Mouse (Mus musculus) Muller cell, postnatal 12 days (primary cell): ENCODE measurements around the gene Dhrs7b.
"Not testable (repeated sequence)": the region's sequence is repeated elsewhere in the genome, so short reads cannot be mapped to it uniquely, and the experiment has no call there.

Experiments
- DNase-seq: peaks from one replicate; pipeline ENCODE4 v3.0.0-alpha.2; 2015; ENCODE audit errors: inconsistent ontology term

Dhrs7b gene

DNA sequence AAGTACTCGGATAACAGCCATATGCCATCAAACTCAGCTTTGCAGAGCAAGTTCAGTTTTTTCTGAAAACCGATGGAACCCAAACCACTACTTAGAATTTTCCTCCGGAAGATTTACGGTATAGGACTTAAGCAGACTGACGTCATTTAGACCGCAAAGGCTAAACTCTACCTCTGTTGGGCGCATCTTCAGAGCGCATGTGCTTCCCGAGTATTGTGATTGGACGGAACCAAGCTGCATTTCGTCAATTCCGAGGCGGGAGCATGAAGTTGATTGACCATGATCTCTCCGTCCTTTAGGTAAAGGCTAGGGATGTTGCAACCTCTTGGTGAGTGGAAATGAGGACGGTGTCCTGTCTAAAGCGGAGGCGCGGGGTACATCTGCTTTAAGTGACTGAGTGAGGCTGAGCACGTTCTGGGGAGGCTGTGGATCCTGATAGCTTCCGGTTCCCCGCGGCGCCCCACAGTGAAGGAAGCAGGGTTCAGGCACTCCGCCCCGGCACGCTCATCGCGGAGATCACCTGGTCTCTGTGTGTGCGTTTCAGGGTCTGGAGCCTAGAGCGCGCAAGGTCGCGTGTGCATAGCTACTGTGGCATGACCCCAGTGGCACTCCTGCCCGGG lies at the start of gene Dhrs7b:
Dhrs7b (plus strand) TSS at position 199 of the 620 bp plus-strand sequence.
- peak; percentile 88 for DNase-seq

- no peak for DNase-seq
Observed at GRCm38 (mm10) chr11:60784179-60784922, 46.1 kb upstream of the Dhrs7b start.

- no peak for DNase-seq
Observed at GRCm38 (mm10) chr11:60787595-60787994, 42.8 kb upstream of the Dhrs7b start.

- DNase-seq: no peak
Observed at GRCm38 (mm10) chr11:60790472-60790871, 40.0 kb upstream of the Dhrs7b start.

GRCm38 (mm10) chr11:60796342-60796741 lies 34.1 kb upstream of the Dhrs7b start:
- DNase-seq: no peak

DNA sequence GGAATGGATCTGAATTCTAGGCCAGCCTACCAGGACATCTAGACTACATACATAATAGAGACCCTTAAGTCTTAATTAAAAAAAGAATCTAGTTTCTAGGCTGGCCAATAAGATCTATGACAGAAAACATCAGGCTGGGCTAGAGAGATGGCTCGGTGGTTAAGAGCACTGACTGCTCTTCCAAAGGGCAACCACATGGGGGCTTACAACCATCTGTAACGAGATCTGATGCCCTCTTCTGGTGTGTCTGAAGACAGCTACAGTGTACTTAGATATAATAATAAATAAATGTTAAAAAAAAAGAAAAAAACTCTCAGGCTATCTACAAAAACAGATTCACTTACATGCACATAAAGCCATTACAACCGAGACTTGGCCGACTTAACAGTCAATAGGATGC lies 30.5 kb upstream of the Dhrs7b start:
- no peak for DNase-seq

GRCm38 (mm10) chr11:60800892-60801291 lies 29.5 kb upstream of the Dhrs7b start:
- DNase-seq: no peak

DNA sequence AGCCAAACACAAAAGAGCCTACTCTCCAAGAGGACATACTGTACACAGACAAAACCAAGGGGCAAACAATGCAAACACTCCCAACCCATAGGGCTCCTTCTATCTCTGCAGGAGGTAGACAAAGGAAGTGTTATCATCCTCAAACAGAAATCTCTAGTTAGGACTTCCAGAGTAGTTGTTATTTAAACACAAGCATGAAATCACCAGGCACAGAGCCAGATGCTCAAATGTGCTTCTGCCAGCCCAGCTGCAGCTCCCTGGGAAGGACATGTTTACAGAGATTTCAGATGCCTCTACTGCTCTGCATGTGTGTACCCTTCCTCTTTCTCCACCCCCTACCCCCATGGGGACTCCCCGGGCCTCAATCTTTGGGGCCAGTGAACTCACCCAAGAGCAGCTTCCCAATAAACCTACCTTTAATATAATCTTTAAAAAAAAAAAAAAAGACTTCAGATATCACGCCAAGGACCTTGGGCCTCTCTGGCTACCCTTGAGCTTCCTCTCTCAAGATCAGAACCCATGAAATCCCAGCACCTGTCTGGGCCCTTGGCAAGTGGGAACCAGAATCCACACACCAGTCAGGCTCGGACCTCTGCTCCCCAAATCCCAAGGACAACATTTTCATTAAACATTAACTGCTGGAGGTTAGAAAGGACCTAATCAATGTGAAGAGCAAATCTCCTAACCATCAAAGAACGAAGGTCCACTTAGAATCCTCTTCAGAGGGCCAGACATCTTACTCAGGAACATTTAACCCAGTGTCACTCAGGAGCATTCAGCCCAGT lies 22.0 kb upstream of the Dhrs7b start:
- no peak for DNase-seq

DNA sequence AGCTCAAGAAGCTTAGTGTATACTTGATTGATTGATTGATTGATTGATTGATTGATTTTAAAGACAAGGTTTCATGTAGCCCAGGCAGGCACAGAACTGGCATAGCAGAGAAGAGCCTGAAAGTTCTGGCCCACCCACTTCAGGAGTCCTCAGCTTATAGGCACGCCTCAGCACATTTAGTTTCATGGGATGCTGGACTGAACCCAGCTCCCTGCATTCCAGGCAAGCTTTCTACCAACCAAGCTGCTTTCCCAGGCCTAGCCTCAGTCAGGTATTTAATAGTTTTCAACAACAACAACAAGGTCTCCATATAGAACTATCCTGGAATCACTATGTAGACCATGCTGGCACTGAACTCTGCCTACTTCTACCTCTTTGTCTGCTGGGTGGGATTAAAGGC lies 20.9 kb upstream of the Dhrs7b start:
- DNase-seq: no peak

- no peak for DNase-seq
Observed at GRCm38 (mm10) chr11:60810046-60810965, 20.1 kb upstream of the Dhrs7b start.

- peak; percentile 98 for DNase-seq
Observed at GRCm38 (mm10) chr11:60811054-60811460, 19.4 kb upstream of the Dhrs7b start.

DNA sequence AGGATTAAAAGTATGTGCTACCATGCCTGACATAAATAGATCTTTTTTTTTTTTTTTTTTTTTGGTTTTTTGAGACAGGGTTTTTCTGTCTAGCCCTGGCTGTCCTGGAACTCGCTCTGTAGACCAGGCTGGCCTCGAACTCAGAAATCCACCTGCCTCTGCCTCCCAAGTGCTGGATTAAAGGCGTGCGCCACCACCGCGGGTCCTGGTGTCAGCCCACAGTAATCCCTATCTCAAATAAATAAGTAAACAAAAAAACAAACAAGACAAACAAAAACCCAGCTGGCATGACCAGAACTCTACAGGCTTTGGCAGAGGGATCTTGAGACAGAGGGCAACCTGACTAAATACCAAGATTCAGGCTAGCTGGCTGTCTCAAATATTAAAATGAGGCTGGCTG lies 18.8 kb upstream of the Dhrs7b start, which contains the start of gene Shmt1:
Shmt1 (minus strand) TSS at position 101 of the 400 bp plus-strand sequence.
- not testable (repeated sequence) for DNase-seq

GRCm38 (mm10) chr11:60816398-60816797 lies 14.0 kb upstream of the Dhrs7b start:
- DNase-seq: no peak

DNA sequence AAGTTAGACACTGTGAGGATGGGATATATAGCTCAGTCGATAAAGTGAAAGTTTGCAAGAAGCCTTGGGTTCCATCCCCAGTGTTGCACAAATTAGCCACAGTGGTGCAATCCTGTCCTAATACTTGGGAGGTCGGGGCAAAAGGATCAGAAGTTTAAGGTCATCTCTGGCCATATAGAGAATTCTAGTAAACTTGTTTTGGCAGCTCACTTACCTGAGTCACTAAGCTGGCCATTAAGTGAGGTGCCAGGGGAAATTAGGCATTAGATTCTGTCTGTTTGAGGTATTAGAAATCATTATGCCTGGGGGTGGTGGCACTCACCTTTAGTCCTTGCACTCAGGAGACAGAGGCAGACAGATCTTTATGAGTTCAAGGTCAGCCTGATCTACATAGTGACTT lies 6.7 kb upstream of the Dhrs7b start:
- no peak for DNase-seq

- DNase-seq: no peak
Observed at GRCm38 (mm10) chr11:60825191-60825590, 5.2 kb upstream of the Dhrs7b start.

DNA sequence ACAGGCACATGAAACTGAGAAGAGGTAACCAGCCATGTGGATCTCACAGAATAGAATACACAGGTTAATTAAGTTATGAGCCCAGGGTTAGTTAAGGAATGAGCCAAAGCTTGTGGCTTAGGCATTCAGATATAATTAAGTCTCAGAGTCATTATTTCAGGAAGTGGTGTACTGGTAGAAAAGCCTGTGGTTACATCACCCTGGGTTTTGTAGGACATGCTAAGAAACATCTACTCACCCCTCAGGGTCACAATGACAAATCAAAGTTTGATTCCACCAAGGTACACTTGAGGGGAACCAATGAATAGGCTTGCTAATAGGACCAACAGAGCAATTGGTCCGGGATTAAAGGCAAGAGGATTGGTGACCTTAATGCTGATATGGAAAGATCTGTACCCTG lies 3.7 kb upstream of the Dhrs7b start:
- DNase-seq: no peak

- no peak for DNase-seq
Observed at GRCm38 (mm10) chr11:60827241-60827945, 3.0 kb upstream of the Dhrs7b start.

DNA sequence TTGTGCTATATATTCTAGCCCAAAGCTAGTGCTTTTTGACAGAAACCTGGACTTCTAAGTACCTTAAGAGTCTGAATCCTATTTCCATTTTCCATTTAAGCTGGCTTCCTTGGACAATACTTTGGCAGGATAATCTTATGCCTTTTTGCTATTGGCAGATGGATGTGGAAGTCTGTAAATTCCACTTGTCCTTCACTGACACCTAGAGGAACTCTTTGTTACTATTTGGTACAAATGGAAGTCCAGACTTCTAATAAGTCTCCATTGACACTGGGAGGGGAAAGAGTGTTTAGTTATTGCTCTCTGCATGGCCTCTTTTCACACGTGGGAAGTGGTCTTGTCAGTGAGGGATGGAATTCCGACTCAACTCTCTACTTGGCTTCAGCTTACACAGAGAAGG lies 1.5 kb upstream of the Dhrs7b start:
- peak; percentile 57 for DNase-seq

- no peak for DNase-seq
Observed at GRCm38 (mm10) chr11:60836897-60837296, 6.5 kb downstream of the Dhrs7b start.

DNA sequence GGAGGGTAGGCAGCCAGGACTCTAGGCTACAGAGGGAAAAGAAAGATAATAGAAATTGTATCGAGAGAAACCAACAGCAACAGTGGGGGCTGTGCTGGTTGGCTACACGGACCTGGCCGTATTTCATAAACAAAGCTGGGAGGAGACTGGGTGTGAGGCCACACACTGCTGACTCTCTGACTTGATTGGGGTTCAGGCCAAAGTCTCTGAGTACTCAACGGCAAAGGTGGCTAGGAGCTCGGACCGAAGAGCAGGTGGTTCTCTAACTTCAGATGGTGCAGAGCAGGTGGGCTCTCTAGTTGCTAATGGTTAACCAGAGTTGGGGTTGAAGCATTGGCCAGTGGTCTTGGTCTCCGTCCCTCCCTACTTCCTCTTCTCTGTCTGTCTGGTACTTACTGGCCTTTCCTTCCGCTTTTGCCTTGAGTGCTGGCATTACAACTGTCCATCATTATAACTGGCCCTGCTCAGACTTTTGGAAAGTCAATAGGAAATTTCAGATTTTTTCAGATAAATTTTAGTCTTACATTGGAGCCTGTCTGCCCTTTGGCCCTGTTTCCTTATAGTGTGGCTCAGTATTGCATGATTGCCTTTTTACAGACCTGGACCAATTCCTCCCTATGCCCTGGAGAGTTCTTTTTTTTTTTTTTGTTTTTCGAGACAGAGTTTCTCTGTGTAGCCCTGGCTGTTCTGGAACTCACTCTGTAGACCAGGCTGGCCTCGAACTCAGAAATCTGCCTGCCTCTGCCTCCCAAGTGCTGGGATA lies 7.4 kb downstream of the Dhrs7b start:
- DNase-seq: no peak
